Mouse (Mus musculus) lung, adult 2 months (tissue): ENCODE results near the gene Sipa1l3.

Source experiments
- CTCF ChIP-seq: fragments of 200-500 bp; IDR thresholded peaks from 2 replicates; pipeline ENCODE4 v1.5.1; 2011; ENCODE audit warnings: mild to moderate bottlenecking, low read length, control low read depth; ENCODE audit not compliant: insufficient read depth
- POLR2A ChIP-seq: fragments of 200-500 bp; IDR thresholded peaks from 2 replicates; pipeline ENCODE4 v1.6.1; 2011; ENCODE audit warnings: low read depth, mild to moderate bottlenecking, control low read depth, low read length, borderline replicate concordance; ENCODE audit errors: extremely low read depth

DNA sequence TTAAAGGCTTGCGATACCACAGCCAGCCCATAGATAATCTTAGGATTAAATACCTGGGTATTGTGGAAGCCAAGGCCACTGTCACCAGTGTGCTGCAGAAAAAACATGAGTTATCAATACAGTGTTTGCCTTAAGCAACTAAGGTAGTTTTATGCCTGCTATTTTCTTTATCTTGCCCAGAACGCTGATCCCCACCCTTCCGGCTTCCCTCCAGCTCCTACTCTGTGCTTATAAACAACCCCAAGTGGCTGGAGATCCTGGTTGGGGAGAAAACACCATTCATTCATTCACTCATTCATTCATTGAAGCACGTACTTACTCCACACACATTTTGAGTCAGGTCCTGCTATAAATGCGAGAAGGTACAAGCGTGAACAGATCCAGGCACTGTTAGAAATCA is 233.9 kb downstream of the Sipa1l3 start:
- TF ChIP-seq CTCF: no peak
- TF ChIP-seq POLR2A: no peak
